Mouse (Mus musculus): ENCODE results near the gene Gm45140. TPM values are rescaled to one million over a fixed set of nuclear protein-coding genes. Genes with fewer than 3 reads are reported as not detected.

Gm45140 gene
- polyA plus RNA-seq (2014; fragmentation: Illumina TruSeq; extraction: RNeasy Lipid Tissue Mini Kit (QIAGEN cat#74804); ENCODE audit: low read depth, low replicate concordance) = not detected

GRCm38 (mm10) chr6:87835695-87836094 is at the start of gene Gm45140:
Gm45140 (minus strand) TSS chr6:87835795.

GRCm38 (mm10) chr6:87850900-87851614 is 15.5 kb upstream of the Gm45140 start, which contains the start of gene Cnbp:
Cnbp (minus strand) TSS chr6:87851106.

GRCm38 (mm10) chr6:87838551-87839197 is 3.1 kb upstream of the Gm45140 start, which contains the start of gene Isy1:
Isy1 (minus strand) TSS chr6:87838798.

GRCm38 (mm10) chr6:87811675-87812338 is 23.8 kb downstream of the Gm45140 start, which contains the start of gene Rab43:
Rab43 (minus strand) TSS chr6:87812164.

GRCm38 (mm10) chr6:87777842-87778241 is 57.8 kb downstream of the Gm45140 start, which contains the start of gene Gp9:
Gp9 (plus strand) TSS chr6:87778072.

Other genes with a start within 250 kb of the Gm45140 start
- gene Prokr1, start 245.1 kb downstream of the Gm45140 start, polyA plus RNA-seq (2014; fragmentation: Illumina TruSeq; extraction: RNeasy Lipid Tissue Mini Kit (QIAGEN cat#74804); ENCODE audit: low read depth, low replicate concordance) = 0.47 TPM
- gene Aplf, start 163.6 kb downstream of the Gm45140 start, polyA plus RNA-seq (2014; fragmentation: Illumina TruSeq; extraction: RNeasy Lipid Tissue Mini Kit (QIAGEN cat#74804); ENCODE audit: low read depth, low replicate concordance) = 10.4 TPM
- gene Efcc1, start 104.9 kb downstream of the Gm45140 start, polyA plus RNA-seq (2014; fragmentation: Illumina TruSeq; extraction: RNeasy Lipid Tissue Mini Kit (QIAGEN cat#74804); ENCODE audit: low read depth, low replicate concordance) = not detected
- gene Gp9, start 57.7 kb downstream of the Gm45140 start, polyA plus RNA-seq (2014; fragmentation: Illumina TruSeq; extraction: RNeasy Lipid Tissue Mini Kit (QIAGEN cat#74804); ENCODE audit: low read depth, low replicate concordance) = not detected
- 5.8 TPM for gene Rab43, start 23.6 kb downstream of the Gm45140 start, polyA plus RNA-seq (2014; fragmentation: Illumina TruSeq; extraction: RNeasy Lipid Tissue Mini Kit (QIAGEN cat#74804); ENCODE audit: low read depth, low replicate concordance)
- 15.8 TPM for gene Isy1, start 3.0 kb upstream of the Gm45140 start, polyA plus RNA-seq (2014; fragmentation: Illumina TruSeq; extraction: RNeasy Lipid Tissue Mini Kit (QIAGEN cat#74804); ENCODE audit: low read depth, low replicate concordance)
- 1,128 TPM for gene Cnbp, start 15.3 kb upstream of the Gm45140 start, polyA plus RNA-seq (2014; fragmentation: Illumina TruSeq; extraction: RNeasy Lipid Tissue Mini Kit (QIAGEN cat#74804); ENCODE audit: low read depth, low replicate concordance)
- 31.1 TPM for gene Copg1, start 52.0 kb upstream of the Gm45140 start, polyA plus RNA-seq (2014; fragmentation: Illumina TruSeq; extraction: RNeasy Lipid Tissue Mini Kit (QIAGEN cat#74804); ENCODE audit: low read depth, low replicate concordance)
- 5.5 TPM for gene Hmces, start 78.1 kb upstream of the Gm45140 start, polyA plus RNA-seq (2014; fragmentation: Illumina TruSeq; extraction: RNeasy Lipid Tissue Mini Kit (QIAGEN cat#74804); ENCODE audit: low read depth, low replicate concordance)
- not detected for gene H1fx, start 145.8 kb upstream of the Gm45140 start, polyA plus RNA-seq (2014; fragmentation: Illumina TruSeq; extraction: RNeasy Lipid Tissue Mini Kit (QIAGEN cat#74804); ENCODE audit: low read depth, low replicate concordance)
- gene Rab7, start 209.5 kb upstream of the Gm45140 start, polyA plus RNA-seq (2014; fragmentation: Illumina TruSeq; extraction: RNeasy Lipid Tissue Mini Kit (QIAGEN cat#74804); ENCODE audit: low read depth, low replicate concordance) = 441 TPM
- 144 TPM for gene Rpn1, start 248.7 kb upstream of the Gm45140 start, polyA plus RNA-seq (2014; fragmentation: Illumina TruSeq; extraction: RNeasy Lipid Tissue Mini Kit (QIAGEN cat#74804); ENCODE audit: low read depth, low replicate concordance)